Mouse (Mus musculus) heart, adult 2 months (tissue): ENCODE results near the gene Taf5l.

Source experiments
- EP300 ChIP-seq: fragments of 200-500 bp; IDR thresholded peaks from 2 replicates; pipeline ENCODE4 v1.6.1; 2011; ENCODE audit warnings: low read depth, low read length, control low read depth; ENCODE audit not compliant: insufficient read depth
- POLR2A ChIP-seq: fragments of 200-500 bp; IDR thresholded peaks from 2 replicates; pipeline ENCODE4 v1.6.1; 2011; ENCODE audit warnings: mild to moderate bottlenecking, low read depth, low read length, control low read depth; ENCODE audit not compliant: insufficient read depth

DNA sequence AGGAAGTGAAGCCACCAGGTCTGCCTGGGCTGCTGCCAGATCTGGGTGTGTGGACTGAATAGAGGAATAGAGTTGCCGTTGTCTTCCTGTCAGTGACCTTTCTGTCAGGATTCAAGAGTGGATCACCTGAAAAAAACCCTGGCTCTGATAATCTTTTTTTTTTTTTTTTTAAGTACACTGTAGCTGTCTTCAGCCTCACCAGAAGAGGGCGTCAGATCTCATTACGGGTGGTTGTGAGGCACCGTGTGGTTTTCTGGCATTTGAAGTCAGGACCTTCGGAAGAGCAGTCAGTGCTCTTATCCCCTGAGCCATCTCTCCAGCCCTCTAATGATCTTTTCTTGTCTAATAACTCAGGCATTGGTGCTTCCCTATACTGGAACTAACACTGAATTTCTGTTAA is 12.2 kb upstream of the Taf5l start:
- TF ChIP-seq POLR2A (no peak), EP300 (no peak)
